Mouse (Mus musculus) thymus, postnatal 0 days (tissue): Measurements from ENCODE around the gene C130050O18Rik. TPM values are rescaled to one million over a fixed set of nuclear protein-coding genes. Genes with fewer than 3 reads are reported as not detected.

Source experiments
- DNase-seq: peaks from one replicate; pipeline ENCODE4 v3.0.0-alpha.2; 2015; ENCODE audit warnings: low spot score
- polyA plus RNA-seq: library from polyadenylated mRNA; unstranded; fragments of >200 nt; fragmentation: Nextera tagmentation; extraction: Ambion mirVana; gene quantifications from 2 replicates; pipeline ENCODE4 v1.2.1, GENCODE M21; 2015

The C130050O18Rik gene
- 0.54 and 0.79 TPM in 2 replicates for polyA plus RNA-seq

GRCm38 (mm10) chr5:139404801-139405401, at the start of gene C130050O18Rik:
Gene C130050O18Rik, plus strand, starts transcription at chr5:139405280.
- peak; percentile 31 for DNase-seq

- peak; percentile 66 for DNase-seq
Measured at GRCm38 (mm10) chr5:139358653-139359052, 46.4 kb upstream of the C130050O18Rik start.

GRCm38 (mm10) chr5:139359244-139359643, 45.8 kb upstream of the C130050O18Rik start:
- DNase-seq = no peak

- no peak for DNase-seq
Measured at GRCm38 (mm10) chr5:139363858-139364257, 41.2 kb upstream of the C130050O18Rik start.

- DNase-seq = peak; percentile 82
Measured at GRCm38 (mm10) chr5:139364260-139364910, 40.7 kb upstream of the C130050O18Rik start.

- DNase-seq = no peak
Measured at GRCm38 (mm10) chr5:139364911-139365571, 40.0 kb upstream of the C130050O18Rik start.

DNA sequence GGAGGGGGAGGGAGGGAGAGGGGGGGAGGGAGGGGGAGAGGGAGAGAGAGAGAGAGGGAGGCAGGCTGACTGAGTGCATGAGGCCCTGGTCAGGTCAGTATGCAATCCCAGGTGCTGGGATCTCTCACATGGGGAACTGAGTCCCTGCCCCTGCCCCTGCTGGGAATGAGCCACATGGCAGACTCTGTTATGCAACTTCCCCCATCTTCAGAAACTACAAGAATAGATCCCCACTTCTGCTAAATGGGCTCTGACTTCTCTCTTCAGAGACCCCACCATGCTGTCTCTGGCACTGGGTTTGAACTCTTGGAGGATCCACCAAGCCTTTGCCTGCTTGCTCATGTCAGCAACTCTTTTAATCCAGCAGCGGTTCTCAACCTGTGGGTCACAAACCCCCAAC, 39.3 kb upstream of the C130050O18Rik start:
- no peak for DNase-seq

- no peak for DNase-seq
Measured at GRCm38 (mm10) chr5:139366484-139366883, 38.6 kb upstream of the C130050O18Rik start.

DNA sequence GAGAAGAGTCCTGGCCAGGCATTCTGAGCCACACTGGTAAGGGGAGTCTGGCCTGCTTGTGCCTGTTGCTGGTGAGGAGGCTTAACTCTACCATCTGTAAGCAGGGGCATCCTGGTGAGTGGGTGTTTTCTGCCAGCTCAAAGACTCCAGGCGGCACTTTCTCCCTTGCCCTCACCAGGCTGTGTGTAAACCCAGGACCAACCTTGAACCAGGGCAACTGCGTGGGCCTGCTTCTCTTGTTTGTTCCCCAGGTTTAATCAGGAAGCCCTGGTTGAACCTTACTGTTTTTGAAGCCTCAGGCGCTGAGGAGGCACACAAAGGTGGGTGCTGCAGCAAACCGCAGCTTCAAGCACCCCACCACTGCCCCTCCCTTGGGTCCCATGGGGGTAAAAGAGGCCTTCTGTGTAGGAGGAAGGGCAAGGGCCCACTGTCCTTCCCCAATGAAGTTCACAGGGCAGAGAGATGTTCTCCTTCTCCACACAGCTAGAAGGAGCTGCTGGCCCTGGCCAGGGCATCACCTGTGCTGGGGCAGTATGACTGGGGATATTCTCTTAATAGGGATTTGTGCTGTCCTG, 37.1 kb upstream of the C130050O18Rik start:
- DNase-seq = no peak

- no peak for DNase-seq
Measured at GRCm38 (mm10) chr5:139368638-139369320, 36.3 kb upstream of the C130050O18Rik start.

DNA sequence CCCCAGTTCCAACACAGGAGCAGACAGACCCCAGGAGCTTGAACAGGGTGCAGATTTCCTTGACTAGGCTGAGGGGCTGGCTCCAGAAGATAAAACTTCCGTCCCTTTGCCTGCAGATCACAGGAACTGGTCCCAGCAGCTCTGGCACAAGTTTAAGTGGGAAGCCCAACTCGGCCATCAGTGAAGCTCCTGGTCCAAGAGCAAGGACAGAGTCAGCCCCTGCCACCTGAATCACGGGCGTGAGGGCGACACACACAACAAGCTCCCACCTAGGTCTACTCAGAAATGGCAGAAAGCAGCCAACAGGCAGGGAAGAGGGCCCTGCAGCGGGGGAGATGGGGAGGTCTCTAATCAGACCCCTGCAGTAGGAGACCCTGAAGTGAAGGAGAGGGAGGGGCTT, 34.7 kb upstream of the C130050O18Rik start:
- no peak for DNase-seq

DNA sequence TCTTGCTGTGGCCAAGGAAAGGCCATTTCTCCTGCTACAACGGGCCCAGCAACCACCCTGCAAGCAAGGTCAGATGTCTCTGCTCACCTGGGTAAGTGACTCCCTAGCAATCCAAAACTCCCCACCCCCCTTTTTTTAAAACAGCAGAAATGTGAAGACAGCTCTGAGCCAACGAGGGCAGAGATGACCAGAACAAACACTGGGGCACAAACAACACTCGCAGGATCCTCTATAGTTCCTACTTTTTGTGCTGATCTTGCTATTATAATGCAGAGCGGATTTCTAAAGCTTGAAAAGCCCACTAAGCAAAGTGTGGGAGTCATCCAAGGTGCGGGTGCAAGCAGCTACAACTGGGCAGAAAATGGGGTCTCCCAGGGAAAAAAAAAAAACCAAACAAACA, 34.0 kb upstream of the C130050O18Rik start:
- DNase-seq = no peak

- DNase-seq = peak; percentile 88
Measured at GRCm38 (mm10) chr5:139371631-139372401, 33.3 kb upstream of the C130050O18Rik start.

DNA sequence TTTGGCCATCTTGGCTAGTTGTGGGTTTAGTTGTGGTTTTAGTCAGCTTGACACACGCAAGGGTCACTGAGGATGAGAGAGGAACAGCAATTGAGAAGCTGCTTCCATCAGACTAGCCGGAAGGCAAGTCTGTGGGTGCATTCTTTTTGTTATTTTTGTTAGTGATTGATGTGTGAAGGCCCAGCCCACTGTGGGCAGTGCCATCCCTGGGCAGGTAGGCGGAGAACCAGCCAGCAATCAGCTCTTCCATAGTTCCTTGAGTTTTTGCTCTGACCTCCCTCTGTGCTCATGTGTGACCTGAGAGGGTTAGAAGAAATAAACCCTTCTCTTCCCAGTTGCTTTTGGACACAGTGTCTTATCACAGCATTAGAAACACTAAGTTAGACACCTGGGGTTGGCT, 32.0 kb upstream of the C130050O18Rik start:
- DNase-seq = no peak

- DNase-seq = no peak
Measured at GRCm38 (mm10) chr5:139373889-139374444, 31.1 kb upstream of the C130050O18Rik start.

DNA sequence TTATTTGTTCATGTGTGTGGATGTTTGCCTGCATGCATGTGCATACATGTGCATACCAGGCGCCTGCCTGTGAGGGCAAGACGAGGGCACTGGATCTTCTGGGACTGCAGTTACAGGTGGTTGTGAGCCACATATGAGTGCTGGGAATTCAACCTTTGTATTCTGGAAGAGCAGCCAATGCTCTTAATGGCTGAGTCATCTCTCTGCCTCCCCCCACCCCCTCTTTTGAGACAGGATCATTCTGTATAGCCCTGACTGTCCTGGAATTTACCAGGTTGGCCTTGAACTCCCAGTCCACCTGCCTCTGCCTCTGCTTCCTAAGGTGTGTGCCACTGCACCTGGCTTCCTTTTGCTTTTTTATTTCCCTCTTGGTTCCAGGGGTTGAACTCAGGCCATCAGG, 30.2 kb upstream of the C130050O18Rik start:
- no peak for DNase-seq

- DNase-seq = peak; percentile 44
Measured at GRCm38 (mm10) chr5:139377468-139378270, 27.4 kb upstream of the C130050O18Rik start, which contains the start of gene Gpr146. Gene Gpr146, plus strand, starts transcription at chr5:139377697.

DNA sequence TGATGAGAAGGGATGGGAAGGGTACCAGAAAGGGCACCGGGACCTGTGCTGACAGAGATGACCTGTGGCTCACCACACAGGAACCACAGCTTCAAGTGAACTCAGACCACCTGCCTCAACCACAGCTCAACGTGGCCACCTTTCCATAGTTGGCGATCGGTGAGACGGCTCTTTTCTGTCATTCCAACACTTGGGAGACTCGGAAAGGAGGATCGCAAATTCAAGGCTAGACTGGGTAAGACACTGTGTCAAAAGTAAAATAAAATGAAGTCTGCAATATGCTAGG, 26.9 kb upstream of the C130050O18Rik start:
- no peak for DNase-seq

- peak; percentile 44 for DNase-seq
Measured at GRCm38 (mm10) chr5:139378986-139379629, 26.0 kb upstream of the C130050O18Rik start.
